8 mouse cellular contexts compared by ENCODE assay signal in genomic region chr16:84834745-84835440, GRCm38 (mm10). TPM values are rescaled to one million over a fixed set of nuclear protein-coding genes. Genes with fewer than 3 reads are reported as not detected.
DNase-seq lines count a peak whose midpoint lies in the region; ATAC-seq and TF ChIP-seq lines count a peak whose summit lies in the region.

Gene Gabpa, plus strand, starts transcription at chr16:84834925.

- 0% methylated on average over 52 of the region's 52 CpGs for WGBS in forebrain, embryonic 13.5 days
- under 1% methylated on average over 52 of the region's 52 CpGs for WGBS in large intestine, adult 2 months
- WGBS in liver, postnatal 0 days (ENCODE audit: insufficient replicate concordance) = under 1% methylated on average over 52 of the region's 52 CpGs
- under 1% methylated on average over 52 of the region's 52 CpGs for WGBS in neural tube, embryonic 14.5 days

- H3K27me3 ChIP-seq in ES-Bruce4 (ENCODE audit: control insufficient read depth, insufficient read depth, low read length, poor library complexity, severe bottlenecking) = no peaks in the 10 kb centered on the region
- no peaks in the 10 kb centered on the region for H3K27me3 ChIP-seq in forebrain, embryonic 13.5 days
- H3K27me3 ChIP-seq in liver, postnatal 0 days (ENCODE audit: insufficient read depth, low read length) = no peaks in the 10 kb centered on the region
- H3K27me3 ChIP-seq in neural tube, embryonic 14.5 days (ENCODE audit: control insufficient read depth, insufficient read depth, low read length) = no peaks in the 10 kb centered on the region

- TF ChIP-seq POLR2A in ES-Bruce4 (IDR thresholded peaks at IDR 0.05; ENCODE audit: insufficient read depth, low read length) = peak; percentile 69

- peak; percentile 91 for ATAC-seq in cerebellum, adult (ENCODE audit: insufficient number of reproducible peaks, low FRiP score, low TSS enrichment)
- peak; percentile 96 for ATAC-seq in forebrain, embryonic 13.5 days
- ATAC-seq in liver, postnatal 0 days = peak; percentile 94
- peak; percentile 96 for ATAC-seq in neural tube, embryonic 14.5 days (ENCODE audit: low read depth)

- 0 out of 2 replicates have a peak, but pooled peaks have one; percentile 4 for TF ChIP-seq EP300 in ES-Bruce4 (IDR thresholded peaks at IDR 0.05; ENCODE audit: insufficient read depth, low read depth, low read length)
- peak; percentile 74 for TF ChIP-seq EP300 in liver, postnatal 0 days (IDR thresholded peaks at IDR 0.05; ENCODE audit: low read depth)

- peak within 1 kb of the TSS; percentile 81 for H3K9ac ChIP-seq in ES-Bruce4 (ENCODE audit: low read depth, poor library complexity, severe bottlenecking)
- H3K9ac ChIP-seq in forebrain, embryonic 13.5 days = peak within 1 kb of the TSS; percentile 97
- H3K9ac ChIP-seq in liver, postnatal 0 days (replicated peaks) = peak within 1 kb of the TSS; percentile 99
- peak within 1 kb of the TSS; percentile 83 for H3K9ac ChIP-seq in neural tube, embryonic 14.5 days (replicated peaks; ENCODE audit: low read depth, low read length)

- TF ChIP-seq CTCF in ES-Bruce4 (IDR thresholded peaks at IDR 0.05; ENCODE audit: low read depth, low read length) = no peak
- no peak for TF ChIP-seq CTCF in liver, postnatal 0 days (IDR thresholded peaks at IDR 0.05; ENCODE audit: low read depth)

- peak within 1 kb of the TSS; percentile 97 for H3K27ac ChIP-seq in ES-Bruce4 (ENCODE audit: insufficient read depth, low read length)
- H3K27ac ChIP-seq in forebrain, embryonic 13.5 days = peak within 1 kb of the TSS; percentile 96
- H3K27ac ChIP-seq in liver, postnatal 0 days (ENCODE audit: low read depth) = peak within 1 kb of the TSS; percentile 98
- peak within 1 kb of the TSS; percentile 91 for H3K27ac ChIP-seq in neural tube, embryonic 14.5 days (ENCODE audit: low read depth, low read length)

- peaks cover 2% of the 10 kb centered on the region for H3K4me1 ChIP-seq in ES-Bruce4 (ENCODE audit: control insufficient read depth, insufficient read depth, low read length)
- H3K4me1 ChIP-seq in forebrain, embryonic 13.5 days = peaks cover 30% of the 10 kb centered on the region
- peaks cover 16% of the 10 kb centered on the region for H3K4me1 ChIP-seq in liver, postnatal 0 days (ENCODE audit: insufficient read depth)
- peaks cover 12% of the 10 kb centered on the region; the same call in 1 of the 2 replicates for H3K4me1 ChIP-seq in neural tube, embryonic 14.5 days (ENCODE audit: control insufficient read depth, insufficient read depth, low read length)

- peak within 1 kb of the TSS; percentile 84 for H3K4me2 ChIP-seq in forebrain, embryonic 13.5 days
- peak within 1 kb of the TSS; percentile 82 for H3K4me2 ChIP-seq in liver, postnatal 0 days (ENCODE audit: low read depth, low read length)
- peak within 1 kb of the TSS; percentile 53 for H3K4me2 ChIP-seq in neural tube, embryonic 14.5 days (ENCODE audit: low read depth, low read length)

- peak within 1 kb of the TSS; percentile 98 for H3K4me3 ChIP-seq in ES-Bruce4 (ENCODE audit: low read depth, low read length)
- H3K4me3 ChIP-seq in forebrain, embryonic 13.5 days = peak within 1 kb of the TSS; percentile 94
- H3K4me3 ChIP-seq in liver, postnatal 0 days (ENCODE audit: low read depth, low read length) = peak within 1 kb of the TSS; percentile 98
- peak within 1 kb of the TSS; percentile 86 for H3K4me3 ChIP-seq in neural tube, embryonic 14.5 days (ENCODE audit: low read depth, low read length)

- peaks cover 24% of the 10 kb centered on the region for H3K36me3 ChIP-seq in ES-Bruce4 (ENCODE audit: control insufficient read depth, insufficient read depth, low read length, poor library complexity, severe bottlenecking)
- peaks cover 30% of the 10 kb centered on the region for H3K36me3 ChIP-seq in forebrain, embryonic 13.5 days (ENCODE audit: poor library complexity, severe bottlenecking)
- H3K36me3 ChIP-seq in liver, postnatal 0 days (replicated peaks; ENCODE audit: insufficient read depth, low read length) = peaks cover 34% of the 10 kb centered on the region
- H3K36me3 ChIP-seq in neural tube, embryonic 14.5 days (ENCODE audit: control insufficient read depth, insufficient read depth, low read length) = peaks cover 15% of the 10 kb centered on the region

- DNase-seq in heart, postnatal 10 days = peak; percentile 94
- peak; percentile 91 for DNase-seq in large intestine, adult 2 months (ENCODE audit: low read depth, low spot score)
- peak; percentile 94 for DNase-seq in liver, postnatal 0 days
- DNase-seq in testis, postnatal 10 days (ENCODE audit: low spot score) = peak; percentile 89

- intact Hi-C loops in heart, postnatal 10 days (cut with DNase I) = loop anchor here (1.0 to 5.0 kb wide), 2 partner anchors 100 to 967 kb away; partner anchors contain the start of genes Adamts1 and Mrpl39

- no peaks in the 10 kb centered on the region for H3K9me3 ChIP-seq in ES-Bruce4 (replicated peaks; ENCODE audit: control insufficient read depth, insufficient read depth, low read length, poor library complexity, severe bottlenecking)
- H3K9me3 ChIP-seq in forebrain, embryonic 13.5 days (replicated peaks) = no peaks in the 10 kb centered on the region
- H3K9me3 ChIP-seq in liver, postnatal 0 days (ENCODE audit: low read length) = no peaks in the 10 kb centered on the region
- no peaks in the 10 kb centered on the region for H3K9me3 ChIP-seq in neural tube, embryonic 14.5 days (ENCODE audit: control insufficient read depth, low read length)

RNA-seq across cellular contexts. Expression of gene Gabpa, which starts in this region (rescaled TPM):
- 116 and 127 TPM in 2 replicates for polyA plus RNA-seq in ES-Bruce4 (2011; ENCODE audit: insufficient read depth, insufficient read length, low read depth, missing spikeins)
- 27.4 and 29.3 TPM in 2 replicates for polyA plus RNA-seq in forebrain, embryonic 13.5 days (2015; fragmentation: Nextera tagmentation; extraction: Ambion mirVana)
- 10 to 100 TPM; 48.8 to 51.9 TPM for total RNA-seq in heart, postnatal 10 days (2021)
- 5.2 and 6.6 TPM in 2 replicates for polyA plus RNA-seq in large intestine, adult 2 months (2012; rRNA removed)
- polyA plus RNA-seq in liver, postnatal 0 days (2015; fragmentation: Nextera tagmentation; extraction: Ambion mirVana) = 7.9 and 9.2 TPM in 2 replicates
- polyA plus RNA-seq in neural tube, embryonic 14.5 days (2014; fragmentation: Nextera tagmentation; extraction: Ambion mirVana) = 20.5 and 23.6 TPM in 2 replicates

Comparison
In these comparisons a context has a peak if more than half of its experiments do, and no peak if none do; other contexts are left out.
1. Peak in every context shown above with its lines: DNase-seq, ATAC-seq, H3K4me3 ChIP-seq and H3K27ac ChIP-seq.